Mouse (Mus musculus) brain, embryonic 18.5 days (tissue): ENCODE measurements around the gene Sox5.
A peak's percentile ranks its signal among the peaks of the same experiment; 100 is the strongest.

Experiments
- DNase-seq: peaks from one replicate; pipeline ENCODE4 v3.0.0-alpha.2; 2012; ENCODE audit warnings: low read depth, low spot score

Gene Sox5

DNA sequence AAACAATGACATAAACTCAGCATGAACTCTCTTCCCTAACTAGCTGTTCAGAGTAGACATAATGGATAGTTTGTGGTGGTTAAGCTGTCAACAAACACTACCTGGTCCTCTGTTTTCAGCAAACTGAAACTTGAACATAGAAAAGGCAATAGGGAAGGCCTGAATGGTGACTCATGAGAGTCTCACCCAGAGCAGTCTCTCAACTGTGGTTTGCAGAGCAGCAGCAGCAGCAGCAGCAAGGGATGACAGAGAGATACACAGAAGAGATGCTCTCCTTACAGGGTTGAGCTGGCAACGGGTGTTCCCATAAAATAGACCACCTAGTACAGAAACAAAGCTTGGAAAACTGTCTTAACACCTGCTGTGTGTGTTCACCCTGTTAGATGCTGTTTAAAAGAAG is 661.8 kb downstream of the Sox5 start:
- DNase-seq = no peak

DNA sequence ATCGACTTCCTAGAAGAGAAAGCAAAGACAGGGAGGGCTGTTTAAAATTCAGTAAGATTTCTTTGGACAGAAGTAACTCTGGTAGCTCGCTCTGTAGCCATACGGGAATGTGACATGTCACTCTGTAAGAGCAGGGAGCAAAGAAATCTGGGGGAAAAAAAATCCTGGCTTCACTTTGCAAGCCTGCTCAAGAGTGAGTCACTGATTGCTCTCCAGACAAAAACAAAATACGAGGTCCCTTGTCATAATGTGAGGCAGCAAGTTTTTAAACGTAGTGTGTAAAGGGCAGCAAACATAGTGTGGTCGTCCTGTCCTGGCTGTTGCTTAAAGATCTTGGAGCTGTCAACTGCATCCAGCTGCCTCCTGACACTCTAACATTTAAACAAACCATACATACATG is 665.1 kb downstream of the Sox5 start:
- DNase-seq = no peak

DNA sequence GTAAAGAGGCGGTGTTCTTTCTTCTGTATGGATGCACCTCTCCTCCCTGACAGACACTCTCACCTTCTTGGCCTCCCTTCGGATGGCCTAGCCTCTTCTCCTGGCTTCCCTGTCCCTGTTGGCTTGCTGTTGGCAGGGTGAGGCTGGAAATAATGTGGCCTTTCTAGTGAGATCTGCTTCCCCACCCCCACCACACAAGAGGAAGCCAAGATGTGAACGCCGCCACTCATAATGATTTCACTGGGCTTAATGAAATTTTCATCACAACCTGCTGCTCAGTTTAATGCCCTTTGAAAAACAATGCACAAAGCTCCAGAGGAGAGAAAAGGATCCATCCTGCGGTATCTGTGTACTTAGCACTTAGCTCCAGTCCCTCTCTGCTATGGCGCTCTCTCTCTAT is 670.2 kb downstream of the Sox5 start:
- DNase-seq = no peak

DNA sequence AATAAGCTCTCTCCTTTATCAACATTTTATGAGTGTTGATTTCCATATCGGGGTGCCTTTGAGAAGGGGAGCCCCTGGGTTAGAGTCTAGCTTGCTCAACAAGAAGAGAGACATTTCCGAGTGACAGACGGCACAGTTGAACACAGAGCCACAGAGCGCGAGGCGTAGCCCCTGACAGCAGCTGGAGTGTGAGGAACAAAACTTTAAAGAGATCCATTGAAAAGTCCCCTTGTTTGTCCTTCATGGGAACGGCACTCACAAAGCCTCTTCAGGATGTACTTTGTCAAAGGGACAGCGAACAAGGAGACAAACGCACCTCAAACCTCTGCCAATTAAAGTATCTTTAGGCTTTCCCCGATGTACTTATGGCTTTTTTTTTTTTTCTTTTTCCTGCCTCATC is 674.9 kb downstream of the Sox5 start:
- no peak for DNase-seq

DNA sequence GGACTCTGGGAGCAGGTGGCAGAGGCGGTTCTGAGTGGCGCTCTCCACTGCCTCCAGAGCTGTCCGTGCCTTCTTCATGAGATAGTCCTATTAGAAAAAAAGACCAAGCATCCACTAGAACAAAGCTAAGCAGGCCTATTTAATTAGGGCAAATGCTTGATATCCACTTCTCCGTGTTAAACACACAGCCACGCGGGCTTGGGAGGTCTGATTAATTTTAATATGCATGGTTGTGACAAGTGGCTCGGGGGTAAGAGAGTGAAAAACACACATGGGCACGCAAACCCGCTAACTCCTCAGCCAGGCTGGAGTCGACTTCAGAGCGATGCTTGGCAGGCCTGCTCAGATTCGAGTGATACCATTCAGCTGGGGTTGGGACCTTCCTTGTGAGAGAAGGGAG is 676.1 kb downstream of the Sox5 start:
- DNase-seq = no peak

DNA sequence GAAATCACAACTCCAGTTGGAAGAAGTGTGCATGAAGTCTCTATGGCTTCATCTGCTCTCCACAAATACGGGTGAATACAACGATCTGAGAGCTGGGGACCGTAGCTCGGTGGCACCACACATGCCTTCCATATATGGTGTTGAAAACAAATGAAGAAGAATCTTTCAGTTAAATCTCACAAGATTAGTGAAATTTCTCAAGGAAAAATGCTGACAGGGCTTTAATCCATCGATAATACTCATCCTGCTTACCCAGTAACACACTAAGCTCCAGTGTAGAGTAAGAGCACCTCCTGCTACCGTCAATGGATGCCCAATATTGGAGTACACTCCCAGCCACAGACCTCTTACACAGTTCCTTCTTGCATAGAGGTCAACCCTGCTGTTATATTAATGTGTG is 678.2 kb downstream of the Sox5 start:
- no peak for DNase-seq

DNA sequence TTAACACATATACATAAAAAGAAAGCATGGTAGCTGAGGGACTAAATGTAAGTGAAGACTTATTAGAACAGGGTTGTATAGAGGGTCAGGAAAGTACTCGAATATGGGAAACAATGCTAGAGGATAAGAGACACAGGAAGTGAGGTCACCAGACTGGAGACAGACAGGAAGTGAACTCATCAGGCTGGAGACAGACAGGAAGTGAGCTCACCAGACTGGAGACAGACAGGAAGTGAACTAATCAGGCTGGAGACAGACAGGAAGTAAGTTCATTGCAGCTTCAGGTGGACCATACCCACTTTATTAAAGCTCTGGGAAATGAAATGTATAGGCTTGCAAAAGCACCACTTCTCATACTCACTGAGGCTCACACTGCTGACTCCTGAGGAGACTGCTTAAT is 680.9 kb downstream of the Sox5 start:
- DNase-seq = no peak

DNA sequence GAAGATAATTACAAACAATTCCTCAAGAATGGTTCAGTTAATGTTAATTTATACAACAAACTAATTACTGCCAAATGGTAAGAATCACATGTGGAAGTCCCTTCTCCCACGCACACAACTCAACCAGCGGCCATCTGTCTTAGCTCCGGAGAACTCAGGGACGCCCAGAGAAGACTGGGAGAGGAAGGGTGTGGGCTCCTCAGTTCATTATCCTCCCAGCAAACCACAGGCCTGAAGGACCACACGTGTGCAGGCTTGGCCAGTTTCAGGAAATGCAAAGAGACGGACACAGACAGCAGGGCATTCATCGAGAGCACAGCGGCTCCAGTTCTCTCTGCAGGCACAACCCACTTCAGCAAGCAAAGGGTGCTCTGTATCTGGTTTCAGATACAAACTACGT is 683.7 kb downstream of the Sox5 start:
- DNase-seq = no peak

DNA sequence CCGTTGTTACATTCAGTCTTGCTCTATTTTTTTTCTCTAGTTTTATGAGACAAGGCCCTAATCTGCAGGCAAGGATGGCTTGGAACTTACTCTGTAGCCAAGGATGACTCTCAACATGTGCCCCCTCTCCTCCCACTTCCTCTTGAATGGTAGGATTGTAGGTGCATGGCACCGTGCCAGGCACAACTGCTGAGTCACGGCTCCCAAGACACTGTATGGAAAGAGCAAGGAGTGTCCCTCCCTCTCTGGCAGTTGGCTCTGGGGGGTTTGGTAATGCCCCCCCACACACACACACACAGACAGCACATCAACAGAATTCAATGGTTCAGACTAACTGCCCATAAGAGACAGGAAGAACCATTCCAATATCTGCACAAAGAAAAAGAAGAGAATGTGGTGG is 693.5 kb downstream of the Sox5 start:
- DNase-seq = no peak

DNA sequence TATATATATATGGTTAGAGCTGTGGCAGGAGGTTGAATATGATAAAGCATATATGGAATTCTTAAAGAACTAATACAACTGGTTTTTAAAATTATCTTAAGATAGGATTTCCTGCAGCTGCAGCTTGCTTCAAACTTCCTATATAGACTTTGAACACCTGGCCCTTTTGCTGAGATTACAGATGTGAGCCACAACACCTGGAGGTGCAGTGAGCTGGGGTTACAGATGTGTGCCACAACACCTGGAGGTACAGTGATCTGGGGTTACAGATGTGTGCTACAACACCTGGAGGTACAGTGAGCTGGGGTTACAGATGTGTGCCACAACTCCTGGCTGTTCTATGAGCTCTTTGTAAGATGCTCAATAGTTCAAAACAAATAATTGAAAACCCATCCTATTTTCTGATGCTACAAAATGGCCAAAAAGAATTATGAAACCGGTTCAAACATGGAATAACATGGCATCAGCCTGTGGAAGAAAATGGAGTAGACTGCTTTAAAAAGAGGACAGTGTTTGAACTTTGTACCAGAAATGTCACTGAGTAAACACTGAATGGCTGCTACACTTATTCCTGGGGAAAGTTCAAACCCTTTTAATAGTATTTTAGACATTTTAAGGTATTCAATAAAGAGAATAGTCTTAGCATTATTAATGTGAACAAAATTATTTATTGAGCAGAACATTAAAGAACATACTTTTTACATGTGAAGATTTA is 695.5 kb downstream of the Sox5 start:
- no peak for DNase-seq

DNA sequence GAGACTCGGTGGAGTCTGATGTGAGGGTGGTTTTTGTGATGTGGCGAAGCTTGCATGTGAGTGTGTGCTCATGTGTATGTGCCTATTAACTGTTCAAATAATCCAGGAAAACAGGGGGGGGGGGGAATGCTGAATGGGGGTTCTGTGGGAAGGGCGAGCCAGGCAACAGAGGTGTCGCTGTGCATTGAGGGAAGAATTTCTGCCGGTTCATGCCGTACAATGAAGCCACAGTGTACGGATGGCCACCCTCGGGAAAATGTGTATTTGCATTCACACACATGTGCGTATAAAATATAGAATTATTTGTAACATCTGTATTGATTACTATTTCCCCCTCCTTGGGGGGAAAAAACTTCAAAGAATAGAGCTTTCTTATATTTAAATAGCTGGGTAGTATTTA is 699.5 kb downstream of the Sox5 start:
- no peak for DNase-seq

DNA sequence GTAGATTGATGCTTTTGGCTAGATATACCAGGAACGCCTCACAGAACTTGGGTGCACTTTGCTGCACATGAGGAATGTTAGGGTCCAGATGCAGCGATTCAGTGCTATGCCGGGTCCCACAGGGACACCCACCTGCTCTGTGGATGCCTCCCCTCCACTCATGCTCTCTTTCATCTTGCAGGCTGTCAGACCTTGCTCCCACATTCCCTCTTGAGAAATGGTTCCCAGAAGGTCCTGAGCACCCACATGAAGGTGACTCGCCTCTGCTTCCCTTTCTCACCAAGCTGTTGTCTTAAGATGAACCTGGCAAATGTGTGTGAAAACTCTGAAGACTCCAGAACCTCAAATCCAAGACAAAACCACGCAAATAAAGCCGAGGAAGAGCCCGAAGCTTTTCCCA is 704.0 kb downstream of the Sox5 start:
- DNase-seq = no peak

DNA sequence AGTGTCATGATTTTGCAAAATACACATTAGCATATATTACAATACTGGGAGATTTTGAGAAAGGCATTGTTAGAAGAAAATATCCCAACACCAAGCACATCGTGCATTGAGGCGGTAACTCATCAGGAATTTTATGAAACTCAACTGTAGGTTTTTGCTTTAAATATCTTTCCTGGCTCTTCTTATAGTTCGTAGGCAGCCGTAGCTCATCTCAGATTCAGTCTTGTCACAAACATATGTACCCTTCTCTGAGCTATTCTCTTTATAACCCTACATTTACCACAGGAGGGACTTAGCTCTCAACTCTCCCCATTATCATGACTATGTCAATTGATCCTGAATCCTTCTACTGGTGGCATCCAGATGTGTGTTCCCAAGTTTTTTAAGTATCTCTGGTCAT is 705.4 kb downstream of the Sox5 start:
- no peak for DNase-seq

DNA sequence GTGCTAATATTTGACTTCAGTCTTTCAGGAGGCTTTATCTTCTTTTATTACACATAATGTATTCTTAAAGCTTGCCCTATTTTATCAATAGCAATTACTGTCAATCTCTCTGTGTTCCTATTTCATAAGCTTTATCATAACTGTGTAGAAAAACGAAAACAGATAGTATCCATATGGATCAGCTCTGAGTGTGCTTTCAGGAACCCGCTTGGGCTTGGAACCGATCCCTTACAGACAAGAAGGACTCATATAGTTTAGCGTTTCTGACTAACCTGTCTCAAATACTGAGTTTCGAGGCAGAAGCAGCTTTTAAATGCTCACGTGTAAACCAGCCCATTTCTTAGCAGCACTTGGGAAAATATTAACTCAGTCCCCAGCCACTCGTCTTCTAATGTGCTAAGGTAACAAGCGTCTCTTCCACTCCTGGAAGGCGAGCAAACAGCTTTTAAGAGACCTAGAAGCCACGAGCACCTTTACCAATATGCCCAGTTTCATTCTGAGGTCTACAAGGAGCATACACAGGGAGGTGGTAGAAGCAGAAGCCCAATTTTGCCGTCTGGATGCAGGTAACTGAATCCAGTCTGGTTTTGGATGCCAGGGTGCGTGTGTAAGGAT is 706.3 kb downstream of the Sox5 start:
- no peak for DNase-seq

DNA sequence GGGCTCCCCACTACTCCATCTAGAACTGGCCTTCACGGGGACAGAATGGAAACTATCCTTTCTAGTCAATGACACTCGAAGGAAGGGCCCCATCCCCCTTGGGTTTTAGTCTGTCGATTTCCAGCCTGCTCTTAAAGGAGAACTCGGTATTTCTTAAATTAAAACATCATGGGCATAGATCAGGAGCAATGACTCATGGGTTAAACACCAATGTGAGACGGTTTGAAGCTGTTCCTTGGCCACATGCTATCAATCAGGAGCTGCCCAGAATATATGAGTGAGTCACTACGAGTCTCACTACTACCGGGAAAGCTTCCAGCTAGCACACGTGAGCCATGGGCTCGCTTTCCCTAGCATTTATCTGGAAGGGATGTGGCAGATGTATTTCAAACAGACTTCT is 707.0 kb downstream of the Sox5 start:
- DNase-seq = no peak

DNA sequence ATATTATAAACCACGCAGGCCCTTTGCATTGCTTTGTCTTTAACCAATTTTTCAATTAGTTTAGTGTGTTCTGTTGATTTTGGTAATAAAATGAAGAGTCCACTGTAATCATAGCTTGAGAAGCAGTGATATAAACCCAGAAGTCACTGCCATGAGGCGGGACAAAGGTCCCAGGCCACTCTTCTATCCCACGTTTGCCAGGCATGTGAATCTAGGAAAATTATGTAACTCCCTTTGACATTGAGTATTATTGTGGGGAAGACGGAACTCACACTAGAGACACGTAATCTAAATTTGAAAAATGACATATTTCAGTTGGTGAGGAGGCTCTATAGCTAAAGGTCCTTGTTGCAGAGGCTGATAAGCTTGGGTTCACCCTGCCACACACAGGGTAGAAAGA is 711.3 kb downstream of the Sox5 start:
- DNase-seq = no peak

DNA sequence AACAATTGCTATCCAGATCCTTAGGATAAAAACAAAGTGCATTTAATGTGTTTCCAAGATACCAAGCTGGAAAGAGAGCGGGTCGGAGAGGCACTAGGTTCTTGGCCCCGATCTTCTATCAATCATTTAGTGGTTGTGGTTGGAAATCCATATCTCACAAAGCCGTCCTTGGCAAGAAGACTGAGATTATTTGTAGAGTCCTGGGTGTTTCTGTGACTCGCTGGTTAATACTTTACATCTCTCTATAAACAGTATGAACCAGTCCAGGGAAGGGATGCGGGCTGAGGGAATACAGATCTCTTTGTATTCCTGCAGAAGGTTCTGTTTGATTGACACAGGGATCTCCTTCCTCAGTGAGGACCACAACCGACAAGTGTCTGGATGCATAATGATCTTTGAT is 714.3 kb downstream of the Sox5 start:
- no peak for DNase-seq

DNA sequence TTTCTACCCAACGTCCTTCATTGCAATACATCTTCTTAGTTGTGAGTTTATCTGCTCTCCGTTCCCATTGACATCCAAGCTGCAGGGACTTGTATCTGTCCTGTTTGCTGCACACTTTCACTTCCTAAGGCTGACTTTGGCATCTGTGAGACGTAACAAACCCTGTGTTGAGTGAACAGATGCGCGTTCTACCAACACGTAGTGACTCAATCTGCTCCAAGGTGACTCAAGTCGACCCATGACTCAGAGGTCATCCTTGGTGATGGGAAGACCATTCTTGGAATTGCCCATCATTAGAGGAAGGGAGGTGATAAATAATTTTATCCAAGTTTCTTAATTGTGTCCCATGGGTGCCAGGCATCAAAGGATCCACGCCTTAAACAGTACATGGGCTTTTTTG is 719.3 kb downstream of the Sox5 start:
- no peak for DNase-seq

DNA sequence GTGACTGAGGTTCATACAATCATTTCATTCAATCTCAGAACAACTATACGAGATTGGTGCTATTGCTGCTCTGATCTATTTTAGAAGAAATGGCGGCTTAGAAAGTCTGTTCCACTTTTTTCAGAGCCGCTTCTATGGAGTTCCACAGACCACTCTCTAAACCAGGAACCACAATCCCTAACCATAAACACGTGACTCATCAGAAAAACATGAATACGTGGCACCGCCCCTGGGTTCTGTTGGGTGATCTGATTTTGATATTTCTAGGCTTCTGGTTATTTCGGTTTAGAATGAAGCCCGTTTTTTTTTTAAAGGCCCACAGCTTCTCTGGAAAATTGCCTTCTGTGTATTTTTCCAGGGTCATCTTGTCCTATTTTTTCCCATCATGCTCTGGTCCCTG is 720.0 kb downstream of the Sox5 start:
- no peak for DNase-seq

DNA sequence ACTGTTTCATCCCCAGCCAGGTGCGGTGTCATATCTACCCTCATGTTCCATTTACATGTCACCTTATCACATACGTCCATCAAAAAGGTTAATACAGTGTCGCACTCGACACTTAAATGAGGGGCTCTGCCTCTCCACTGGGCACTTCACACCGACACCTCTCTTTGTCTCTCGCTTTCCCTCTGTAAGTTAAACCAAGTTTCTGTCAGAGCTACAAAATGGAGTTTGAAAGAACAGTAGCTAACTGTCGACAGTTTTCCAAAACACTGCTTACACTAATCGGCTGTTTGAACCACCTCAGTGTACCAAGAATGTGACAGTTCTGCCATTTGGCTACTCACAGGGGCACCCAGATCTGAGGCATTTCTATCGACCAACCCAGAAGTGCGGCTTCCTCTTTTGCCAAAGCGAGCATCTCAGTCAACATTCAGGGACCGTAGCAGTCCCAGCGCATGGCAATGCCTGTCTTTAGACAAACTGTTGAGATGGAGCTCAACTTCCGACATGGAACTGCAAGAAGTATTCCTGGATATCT is 724.6 kb downstream of the Sox5 start:
- no peak for DNase-seq

DNA sequence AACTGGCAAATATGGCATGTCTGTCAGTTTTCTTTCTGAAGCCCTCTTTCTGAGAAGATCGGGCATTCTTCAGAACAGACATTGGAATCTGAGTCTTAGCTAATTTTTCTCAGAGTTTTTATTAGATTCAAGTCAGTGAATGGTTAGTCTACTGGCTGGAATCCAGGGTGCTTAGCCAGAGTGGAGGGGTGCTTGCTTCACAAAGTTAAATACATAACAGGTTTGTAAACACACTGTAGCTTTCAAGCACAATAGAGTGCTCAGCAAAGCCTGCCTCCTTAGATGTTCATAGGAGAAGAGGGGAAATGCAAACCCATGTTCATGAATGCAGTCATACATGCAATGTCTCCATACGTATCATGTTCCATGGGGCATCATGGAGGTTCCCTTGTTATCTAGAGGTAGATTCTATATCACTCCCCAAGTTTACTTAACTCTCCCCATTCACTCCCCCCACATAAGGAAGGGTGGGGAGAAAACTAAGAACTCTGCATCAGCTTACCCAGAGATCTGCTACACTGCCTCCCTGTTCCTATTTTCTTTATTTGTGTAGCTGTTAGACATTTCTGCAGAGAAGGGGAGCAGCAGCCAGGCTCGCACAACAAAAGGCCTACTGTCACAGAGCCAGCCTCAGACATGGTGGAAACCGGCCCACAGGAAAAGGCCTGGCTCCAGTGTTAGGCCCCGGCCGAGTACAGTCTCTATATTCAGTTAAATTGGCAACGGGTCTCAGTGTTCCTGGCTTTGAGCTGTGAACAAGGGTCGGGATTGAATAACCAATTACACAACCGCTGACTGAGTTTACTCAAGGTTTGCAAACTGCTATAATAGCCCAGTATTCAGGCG is 725.3 kb downstream of the Sox5 start:
- peak; percentile 67 for DNase-seq

DNA sequence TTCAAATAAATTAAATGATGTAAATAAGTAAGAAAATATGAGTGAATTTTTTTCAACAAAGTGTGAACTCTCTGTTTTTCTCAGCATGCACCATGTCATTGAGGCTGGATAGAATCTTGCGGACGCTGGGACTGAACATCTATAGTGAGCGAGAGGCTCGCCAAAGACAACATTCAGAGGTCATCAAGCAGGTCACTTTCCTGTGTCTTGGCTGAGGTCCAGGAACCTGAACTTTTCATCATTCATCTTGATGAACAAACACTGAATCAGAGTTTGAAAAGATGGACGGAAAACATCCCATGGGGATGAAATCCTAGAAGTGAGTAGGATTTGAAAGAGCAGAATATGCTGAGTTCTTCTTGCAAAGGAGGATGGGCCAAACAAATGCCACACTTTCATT is 729.3 kb downstream of the Sox5 start:
- DNase-seq = no peak

DNA sequence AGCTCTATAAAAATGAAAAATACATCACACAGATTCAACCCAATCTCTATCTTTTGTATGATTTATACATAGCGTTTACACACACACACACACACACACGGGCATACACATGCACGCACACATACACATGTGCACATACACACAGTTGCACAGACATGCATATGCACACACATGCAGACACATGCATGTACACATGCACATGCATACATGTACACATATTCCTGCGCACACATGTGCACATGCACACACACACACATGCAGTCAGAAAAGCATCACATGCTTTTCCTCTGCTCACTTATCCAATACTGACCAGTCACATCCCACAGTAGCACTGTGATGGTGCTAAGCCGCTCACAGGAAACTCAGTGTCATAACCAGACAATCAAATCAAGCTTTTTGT is 730.5 kb downstream of the Sox5 start:
- DNase-seq = no peak
